Mouse (Mus musculus) duodenum, adult 2 months (tissue): ENCODE measurements around the gene En1. TPM values are rescaled to one million over a fixed set of nuclear protein-coding genes. Genes with fewer than 3 reads are reported as not detected.

Experiments
- polyA plus RNA-seq: library from polyadenylated mRNA; depleted of rRNA; stranded (reverse); fragments of >200 nt; gene quantifications from 2 replicates; pipeline ENCODE4 v1.2.3, GENCODE M21; 2012; ENCODE audit warnings: low replicate concordance; rRNA removed

The En1 gene
- polyA plus RNA-seq: not detected in 2 replicates

DNA sequence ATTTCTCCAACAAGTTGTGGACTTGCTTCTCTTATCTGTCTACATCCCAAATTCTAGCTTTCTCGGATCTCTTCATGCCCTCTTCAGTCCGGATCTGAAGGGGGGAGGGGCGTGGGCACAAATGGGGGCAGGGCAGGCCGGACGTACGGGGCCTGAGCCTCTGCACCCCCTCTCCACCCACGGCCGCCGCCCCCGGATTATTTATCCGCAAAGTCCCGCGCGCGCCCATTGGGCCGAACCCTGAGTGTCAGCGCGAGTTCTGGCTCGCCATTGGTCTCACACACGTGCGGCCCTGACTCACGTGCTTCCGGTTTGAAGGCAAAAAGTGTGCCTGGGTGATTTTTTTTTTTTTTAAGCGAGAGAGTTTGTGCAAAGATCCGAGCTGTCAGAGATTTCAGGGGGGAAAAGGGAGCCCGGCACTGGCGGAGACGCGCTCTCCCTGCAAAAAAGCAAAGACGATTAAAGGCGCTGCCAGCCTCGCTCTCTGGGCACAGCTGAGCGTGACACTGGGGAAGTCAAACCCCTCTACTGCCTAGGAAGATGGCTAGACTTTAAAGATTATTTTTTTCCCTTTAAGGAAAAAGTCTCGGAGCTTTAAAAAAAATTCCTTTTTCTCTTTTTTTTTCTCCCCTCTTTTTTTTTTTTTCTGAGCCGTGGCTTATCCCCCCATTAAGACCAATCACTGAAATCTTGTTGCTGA is at the start of gene En1:
Gene En1, plus strand, starts transcription at position 388 of the 700 bp plus-strand sequence.

Other genes with a start within 250 kb of the En1 start
- 0.05 TPM in 1 of 2 replicates, not detected in the other for gene Marco, start 97.4 kb upstream of the En1 start, polyA plus RNA-seq